Mouse (Mus musculus) spleen, adult 12 weeks (tissue): ENCODE measurements at regions not wholly inside any gene's neighbourhood (a gene's known extent, or its start where the extent isn't known, plus 50 kb on each side); places are given as distances from the start of the nearest gene placed in this dataset.

Experiments used
- DNase-seq: peaks from one replicate; pipeline ENCODE4 v3.0.0; 2022; ENCODE audit warnings: low spot score

DNA sequence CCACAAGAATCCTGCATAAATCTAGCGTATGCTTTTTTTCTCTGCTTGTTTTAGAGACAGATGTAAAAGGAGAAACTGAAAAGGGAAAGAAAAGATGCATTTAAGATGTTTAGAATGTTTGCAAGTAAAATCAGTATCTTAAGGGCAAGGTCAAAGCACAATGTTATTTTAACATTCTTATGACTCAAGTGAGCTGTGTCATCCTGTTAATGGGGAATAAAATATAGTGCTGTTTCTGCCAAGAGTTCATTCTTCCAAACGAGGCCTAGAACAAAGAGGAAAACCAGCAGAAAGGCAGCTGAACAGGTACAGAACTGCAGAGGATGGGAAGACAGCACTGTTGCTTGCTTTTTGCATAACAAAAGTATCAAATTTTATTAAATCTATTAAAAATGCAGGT, 156.7 kb upstream of the Tmtc1 start:
- no peak for DNase-seq

DNA sequence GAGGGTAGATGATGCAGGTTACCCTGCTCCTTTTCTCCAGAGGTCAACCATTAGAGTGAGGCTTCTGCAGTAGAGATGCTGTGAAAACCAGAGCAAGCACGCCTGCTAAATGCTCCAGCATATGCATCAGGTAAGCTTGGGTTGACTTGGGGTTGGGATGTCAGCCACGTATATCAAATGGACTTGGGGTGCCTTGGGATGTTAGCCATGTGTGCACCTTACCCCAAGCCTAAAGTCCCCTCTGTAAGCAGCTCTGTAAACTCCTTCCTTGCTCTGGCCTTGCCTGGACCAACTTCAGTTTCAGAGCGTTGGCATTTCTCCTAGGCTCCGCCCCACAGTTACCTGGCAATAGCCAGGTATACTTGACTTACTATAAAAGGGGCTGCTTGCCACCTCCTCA, 155.3 kb upstream of the Tmtc1 start:
- DNase-seq, result no peak

DNA sequence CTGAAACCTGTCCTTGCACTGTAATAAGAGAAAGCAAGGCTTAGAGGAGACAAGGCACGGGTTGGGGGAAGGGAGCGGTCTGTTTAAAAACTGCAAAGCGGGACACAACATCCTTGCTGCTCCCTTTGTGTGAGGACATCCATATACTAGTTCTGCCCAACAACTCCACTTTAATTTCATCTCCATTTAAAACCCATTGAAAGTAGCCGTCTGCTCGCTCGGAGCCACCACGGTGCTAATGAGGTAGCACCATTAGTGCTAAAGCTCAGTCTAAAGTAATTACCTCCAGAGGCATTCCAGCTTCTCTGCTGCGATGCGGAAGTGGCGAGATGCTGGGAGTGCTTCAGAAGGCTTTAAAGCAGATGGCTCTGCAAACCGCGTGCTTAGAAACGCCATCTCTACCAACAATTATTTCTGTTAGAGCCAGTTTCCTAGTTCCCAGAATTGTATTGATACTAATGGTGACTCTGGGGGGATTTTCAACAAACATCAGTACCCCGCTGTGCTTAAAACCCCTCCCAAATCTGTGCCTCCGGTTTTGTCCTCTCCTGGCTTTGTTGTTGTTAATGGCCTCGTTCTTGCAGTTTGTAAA, 154.7 kb upstream of the Tmtc1 start:
- no peak for DNase-seq

DNA sequence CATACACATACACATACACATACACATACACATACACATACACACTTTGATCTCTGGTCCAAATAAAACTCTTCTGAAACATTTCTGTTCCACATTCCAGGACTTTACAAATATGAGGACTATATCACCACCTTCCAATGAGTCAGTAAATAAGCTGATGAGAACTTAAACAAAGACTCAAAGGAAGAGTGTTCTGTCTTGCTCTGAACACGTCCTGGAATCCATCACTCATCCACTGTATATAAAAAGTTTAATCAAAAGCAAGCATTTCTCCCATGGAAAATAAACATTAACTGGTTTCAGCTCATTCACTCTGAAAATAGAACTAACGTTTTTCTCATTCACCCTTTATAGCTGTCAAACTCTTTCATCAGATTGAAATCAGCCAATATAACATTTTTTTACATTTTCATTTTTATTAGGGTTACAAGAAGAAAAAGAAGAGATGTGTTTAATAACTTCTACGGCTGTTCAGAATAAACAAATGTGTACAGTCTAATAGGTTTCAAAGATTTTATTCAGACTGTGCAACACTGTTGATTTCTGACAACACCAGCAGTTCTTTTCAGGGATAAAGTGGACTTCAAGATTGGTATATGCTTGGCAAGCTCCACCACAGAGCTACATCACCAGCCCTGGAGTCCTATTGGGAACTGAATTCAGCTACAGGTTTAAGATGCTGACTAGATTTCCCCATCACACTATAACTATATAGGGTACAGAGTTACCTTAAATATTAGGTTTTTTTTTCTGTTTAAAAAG, 151.0 kb upstream of the Tmtc1 start:
- no peak for DNase-seq

DNA sequence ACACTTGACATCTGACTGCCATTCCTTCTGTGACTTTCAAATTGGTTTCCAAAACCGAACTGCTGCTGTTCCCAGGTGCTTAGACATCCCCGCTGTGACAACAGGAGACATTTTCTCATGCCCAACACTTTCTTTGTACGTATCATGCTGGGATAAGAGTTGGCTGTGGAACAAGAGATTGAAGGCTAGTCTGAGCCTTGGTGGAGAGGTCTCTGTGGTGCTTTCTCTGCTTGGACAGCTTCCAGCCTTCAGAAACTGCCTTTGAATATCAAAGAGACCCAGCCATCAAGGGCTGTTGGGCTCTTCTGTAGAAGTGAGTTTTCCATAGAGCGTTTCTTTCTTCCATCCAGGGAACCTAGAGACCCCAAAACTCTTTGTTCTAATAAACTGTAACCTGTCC, 144.8 kb upstream of the Tmtc1 start:
- DNase-seq, result no peak

DNA sequence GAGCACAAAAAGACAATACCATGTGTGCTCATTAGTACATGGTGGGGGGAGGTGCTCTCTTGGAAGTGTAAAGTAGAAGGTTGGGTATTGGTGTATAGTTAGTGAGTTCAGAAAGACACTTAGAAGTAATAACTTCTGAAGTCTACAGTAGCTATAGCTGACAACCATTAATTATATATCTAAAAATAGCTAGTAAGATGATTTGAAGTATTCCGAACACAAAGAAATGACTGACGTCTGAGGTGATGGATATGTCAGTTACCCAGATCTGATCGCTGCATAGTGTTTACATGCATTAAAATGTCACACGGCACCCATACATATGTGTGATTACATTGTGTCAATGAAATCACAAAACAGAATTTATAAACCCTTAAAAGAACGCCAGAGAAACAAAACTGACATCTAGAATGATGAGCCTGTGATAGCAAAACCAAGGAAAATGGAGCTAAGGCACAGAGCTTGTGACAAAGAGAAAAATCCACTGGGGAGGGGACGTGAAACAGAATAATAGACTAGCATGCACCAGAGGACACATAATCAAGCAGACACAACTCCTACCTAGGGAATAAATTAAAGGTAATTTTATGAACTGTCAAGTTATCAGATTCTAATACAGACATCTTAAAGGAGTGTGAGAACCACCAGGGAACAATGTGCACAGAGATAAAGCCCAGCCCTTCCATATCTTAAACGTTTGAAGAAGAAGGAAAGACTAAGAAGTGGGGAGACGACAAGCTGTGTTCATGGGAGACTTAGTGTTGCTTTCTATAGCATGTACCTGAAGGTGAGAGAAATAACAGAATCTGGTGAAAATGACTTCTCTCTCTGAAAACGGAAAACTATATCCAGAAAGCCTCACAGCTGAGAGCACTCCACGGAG, 142.5 kb upstream of the Tmtc1 start:
- DNase-seq, result no peak

DNA sequence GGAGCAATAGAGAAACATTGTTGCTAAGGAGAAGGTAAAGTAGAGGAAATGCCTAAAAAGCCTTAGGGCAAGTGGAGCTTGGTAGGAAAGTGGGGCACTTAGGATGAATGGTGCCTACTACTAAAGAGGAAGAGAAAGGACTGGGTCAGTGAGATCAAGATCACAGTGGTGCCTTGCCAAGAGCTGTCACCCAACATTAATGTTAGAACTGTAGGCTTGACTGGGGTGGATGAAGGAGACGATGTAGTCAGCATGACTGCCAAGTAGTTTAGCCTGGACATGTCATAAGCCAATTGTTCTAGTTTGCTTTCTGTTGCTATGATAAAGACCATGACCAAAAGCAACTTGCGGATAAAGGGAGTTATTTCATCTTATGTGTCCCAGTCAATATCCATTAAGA, 139.9 kb upstream of the Tmtc1 start:
- no peak for DNase-seq

DNA sequence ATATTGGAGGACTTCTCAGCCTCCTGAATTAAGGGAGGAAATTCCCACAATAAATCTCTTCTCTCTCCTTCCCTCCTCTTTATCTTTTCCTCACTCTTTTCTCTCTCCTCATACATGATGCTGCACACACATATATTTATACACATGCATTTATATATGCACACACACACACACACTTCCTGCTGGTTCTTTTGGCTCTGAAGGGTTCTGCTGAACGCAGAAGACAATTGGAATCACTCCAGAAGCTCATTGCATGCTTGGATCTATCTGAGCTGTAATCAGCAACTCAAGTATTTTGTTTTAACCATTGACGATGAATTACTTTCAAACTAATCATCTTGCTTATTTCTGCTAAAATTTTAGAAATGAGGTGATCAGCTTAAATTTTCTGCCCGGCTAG, 134.1 kb upstream of the Tmtc1 start:
- no peak for DNase-seq

DNA sequence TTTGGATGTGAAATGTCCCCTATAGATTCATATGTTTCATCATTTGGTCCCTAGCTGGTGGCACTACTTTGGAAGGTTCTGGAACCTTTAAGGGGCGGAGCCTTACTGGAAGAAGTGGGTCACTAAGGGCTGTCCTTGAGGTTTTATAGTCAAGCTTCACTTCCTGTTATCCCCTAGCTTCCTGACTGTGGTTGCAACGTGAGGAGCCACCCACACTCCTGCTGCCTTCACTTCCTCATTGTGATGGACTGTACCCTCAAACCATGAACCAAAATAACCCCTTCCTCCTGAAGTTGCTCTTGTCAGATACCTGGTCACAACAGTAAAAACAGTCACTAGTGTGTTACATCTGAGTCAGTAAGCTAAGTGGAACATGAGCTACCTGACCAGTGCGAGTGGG, 133.5 kb upstream of the Tmtc1 start:
- DNase-seq, result no peak

DNA sequence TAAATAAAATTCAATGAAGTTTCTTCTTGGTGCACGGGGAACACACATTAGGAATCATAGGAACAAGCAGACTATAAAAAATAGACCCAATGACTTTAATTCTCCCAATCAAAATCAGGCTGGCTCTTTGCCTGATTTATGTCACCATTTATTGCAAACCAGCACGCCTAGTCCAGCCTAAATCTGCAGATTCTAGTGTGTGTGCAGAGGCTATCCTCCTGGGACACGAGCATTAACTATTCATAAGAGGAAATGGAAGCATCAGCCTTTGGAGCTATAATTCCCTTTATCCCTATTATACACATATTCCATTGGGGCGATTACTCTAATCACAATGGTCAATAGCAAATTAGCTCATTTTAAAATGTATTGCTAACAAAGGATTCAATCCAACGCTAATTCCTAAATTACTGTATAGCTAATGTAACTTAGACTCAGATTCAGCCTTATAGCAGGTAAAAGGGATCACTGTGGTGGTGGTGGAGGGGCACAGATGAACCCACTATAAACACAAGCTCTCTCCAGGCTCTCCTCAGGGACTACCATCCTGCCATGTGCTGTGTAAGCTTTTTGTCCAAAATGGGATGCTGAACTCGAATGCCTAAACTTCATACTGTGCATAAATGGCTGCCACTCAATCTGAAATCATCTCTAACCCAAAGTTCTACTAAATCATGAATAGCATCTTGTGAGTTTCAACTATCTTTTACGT, 130.7 kb upstream of the Tmtc1 start:
- no peak for DNase-seq

DNA sequence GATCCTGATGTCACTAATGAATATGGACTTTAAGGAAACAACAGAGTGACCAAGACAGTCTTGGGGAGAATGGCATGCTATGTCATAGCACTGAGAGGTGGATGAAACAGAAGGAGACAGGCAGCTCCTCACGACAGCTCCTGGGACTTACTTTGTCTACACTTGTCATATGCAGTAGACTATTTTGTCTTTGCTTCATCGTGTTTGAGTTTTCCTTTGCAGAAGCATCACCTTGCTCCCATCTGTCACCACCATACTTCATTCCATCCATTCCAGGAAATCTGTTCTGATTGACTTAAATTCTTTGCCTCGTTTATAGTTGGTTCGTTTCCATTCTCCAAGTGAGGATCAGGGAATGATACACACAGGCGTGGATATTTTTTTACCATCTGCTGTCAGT, 128.0 kb upstream of the Tmtc1 start:
- DNase-seq, result no peak

DNA sequence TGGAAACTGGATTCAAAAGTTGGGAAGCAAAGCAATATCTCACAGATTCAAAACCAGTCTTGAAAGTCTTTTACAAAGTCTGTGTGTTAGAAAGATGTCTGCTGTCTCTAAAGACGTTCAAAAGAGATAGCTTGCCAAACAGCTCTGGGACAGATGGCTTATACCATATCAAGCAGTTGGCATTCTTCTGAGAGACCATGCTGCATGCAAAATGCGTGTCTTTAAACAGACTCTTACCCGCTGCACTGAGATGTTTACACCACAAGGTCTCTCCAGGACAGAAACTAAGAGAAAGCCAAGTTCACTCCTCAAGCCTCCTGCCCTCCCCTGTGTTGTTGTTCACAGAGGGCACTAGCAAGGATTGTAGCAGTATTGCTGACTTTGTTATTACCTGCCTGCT, 127.5 kb upstream of the Tmtc1 start:
- DNase-seq, result no peak

DNA sequence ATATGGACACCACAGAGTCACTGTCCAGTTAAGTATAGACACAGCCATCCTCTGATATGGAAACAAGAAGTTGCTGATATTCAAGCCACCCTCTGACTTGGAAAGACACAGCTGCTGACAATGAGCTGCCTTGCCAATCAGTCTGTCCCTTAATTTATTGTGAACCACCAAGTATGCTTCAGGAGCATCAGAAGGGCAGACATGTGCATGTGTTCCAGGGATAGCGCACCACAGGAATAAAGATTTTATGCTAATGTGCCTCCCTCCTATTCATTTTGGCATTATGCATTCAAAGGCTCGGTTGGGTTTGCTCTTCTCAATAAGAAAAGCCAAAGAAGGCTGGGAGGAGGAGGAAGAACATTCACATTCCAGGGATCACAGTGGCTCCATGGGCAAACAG, 120.0 kb upstream of the Tmtc1 start:
- no peak for DNase-seq

DNA sequence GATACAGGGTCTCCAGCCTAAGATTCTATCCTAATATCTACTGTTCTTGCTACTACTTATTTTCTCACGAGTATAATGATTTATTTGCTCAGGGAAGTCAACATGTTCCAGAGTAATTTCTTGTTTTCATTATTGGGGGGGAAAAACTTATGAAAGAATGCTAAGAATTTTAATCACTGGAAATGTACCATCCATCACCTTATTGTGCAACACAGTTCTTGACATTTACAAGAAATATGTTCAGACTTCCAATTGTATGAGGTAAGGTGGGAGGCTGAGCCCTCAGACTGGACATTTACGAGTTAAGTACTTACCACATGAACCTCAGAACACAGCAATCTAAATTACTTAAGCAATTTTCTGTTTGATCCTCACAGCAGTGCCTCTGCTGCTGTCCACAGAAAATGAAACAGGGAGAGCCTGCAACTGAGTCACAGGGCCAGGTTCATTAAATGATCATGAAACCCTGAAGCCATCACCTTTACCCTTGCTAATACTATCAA, 118.1 kb upstream of the Tmtc1 start:
- DNase-seq, result no peak

DNA sequence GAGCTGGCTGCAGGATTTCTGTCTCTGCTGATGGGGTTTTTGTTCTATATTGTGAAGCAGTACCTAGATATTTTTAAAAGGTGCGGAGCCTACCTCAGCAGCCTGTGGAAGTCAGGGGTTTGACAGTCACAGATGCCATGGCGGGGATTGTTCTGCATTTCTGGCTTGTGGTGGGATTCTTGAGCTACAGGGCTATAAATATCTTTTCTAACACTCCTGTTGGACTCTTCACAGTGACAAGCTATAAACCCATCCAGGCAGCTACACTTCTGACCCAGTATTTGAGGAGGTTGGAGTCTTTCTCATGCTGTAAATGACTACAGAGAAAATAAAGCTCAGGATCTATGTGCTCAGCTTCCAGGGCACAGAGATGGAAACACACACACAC, 112.3 kb upstream of the Tmtc1 start:
- no peak for DNase-seq

DNA sequence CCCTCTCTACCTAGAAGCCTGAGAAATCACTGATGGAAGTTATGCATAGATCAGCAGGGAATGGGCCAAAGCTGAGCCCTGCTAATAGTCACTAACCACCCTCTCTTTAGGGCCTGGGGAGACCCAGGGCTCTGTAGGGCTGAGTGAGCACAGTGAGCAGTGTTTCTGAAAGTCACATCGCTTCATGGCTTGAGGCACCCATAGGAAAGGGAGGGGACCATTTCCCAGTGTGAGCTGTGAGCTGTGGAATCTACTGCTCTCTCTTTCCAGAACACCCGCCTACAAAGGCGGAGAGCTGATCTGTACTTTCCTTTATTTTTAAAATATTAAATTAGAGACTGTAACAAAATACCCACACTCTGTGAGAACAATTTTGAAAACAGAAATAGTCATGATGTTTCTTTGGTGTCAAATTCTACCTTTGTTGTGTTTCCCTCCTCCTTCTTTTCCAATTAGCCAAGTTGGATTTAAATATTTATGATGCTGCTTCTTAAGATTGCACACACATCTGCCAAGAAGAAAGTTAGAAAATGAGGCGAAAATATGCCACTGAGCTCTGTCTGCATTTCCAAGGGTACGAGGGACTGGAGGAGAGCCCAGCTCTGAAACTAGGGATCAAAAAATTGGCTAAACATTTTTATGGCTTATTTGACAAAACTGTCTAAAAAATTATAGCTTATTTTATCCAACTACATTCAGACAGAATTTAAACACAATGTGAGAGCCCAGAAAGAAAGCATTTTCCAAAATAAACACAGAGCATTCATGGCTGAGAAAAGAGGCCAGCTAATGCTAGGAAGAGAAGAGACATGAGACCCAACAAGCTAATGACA, 111.7 kb upstream of the Tmtc1 start:
- DNase-seq, result no peak

DNA sequence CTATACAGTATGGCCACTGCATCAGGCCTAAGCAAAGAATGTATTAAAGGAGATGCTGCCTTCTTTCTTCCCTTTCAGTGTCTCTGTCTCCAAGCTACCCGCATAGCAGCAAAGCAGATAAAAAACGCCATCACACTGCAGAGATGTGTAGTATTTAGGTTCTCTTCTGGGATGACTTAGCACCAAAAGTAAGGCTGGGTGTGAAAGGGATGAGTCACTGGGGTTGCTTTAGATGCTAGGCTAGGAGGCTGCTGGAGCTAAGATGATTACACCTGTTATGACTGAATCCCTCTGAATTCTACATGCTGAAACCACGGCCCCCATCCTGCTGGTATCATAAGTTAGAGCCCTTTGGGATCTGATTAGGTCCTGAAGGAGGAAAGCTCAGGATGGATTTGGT, 110.3 kb upstream of the Tmtc1 start:
- DNase-seq, result no peak

DNA sequence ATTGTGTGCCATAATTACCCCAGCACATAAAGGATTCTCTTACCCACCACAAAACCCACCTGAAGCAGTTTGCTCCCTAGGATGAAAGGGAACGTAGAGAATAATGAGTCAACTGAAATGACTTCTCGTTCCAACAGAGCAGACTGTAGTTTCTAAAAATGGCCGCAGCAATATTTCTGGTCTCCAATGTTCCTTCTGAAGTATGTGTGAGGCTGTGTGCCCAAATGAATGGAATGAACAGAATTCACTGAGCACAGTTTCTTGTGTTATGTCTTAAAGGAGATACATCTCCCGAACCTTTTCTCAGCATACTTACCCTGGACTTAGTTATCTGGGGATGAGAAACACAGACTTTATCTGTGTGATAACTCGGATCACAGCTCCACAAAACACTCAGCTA, 109.4 kb upstream of the Tmtc1 start:
- no peak for DNase-seq

DNA sequence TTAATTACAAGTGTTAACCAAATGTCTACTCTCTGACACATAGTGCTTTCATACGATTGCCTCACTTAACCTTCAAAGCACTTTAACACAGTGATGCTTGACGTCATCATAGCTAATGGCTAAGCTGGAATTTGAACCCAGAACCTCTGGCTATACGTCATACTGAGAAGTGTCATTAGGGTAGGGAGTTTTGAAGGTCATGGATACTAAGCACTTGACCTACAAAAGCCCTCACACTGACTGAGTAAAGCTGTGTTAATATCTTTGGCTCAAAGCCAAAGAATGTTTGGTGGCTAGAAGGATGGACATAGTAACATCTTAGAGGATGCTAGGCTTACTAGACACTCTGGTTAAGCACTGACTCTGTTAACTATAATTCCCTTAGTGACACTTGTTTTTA, 106.9 kb upstream of the Tmtc1 start:
- DNase-seq, result no peak

DNA sequence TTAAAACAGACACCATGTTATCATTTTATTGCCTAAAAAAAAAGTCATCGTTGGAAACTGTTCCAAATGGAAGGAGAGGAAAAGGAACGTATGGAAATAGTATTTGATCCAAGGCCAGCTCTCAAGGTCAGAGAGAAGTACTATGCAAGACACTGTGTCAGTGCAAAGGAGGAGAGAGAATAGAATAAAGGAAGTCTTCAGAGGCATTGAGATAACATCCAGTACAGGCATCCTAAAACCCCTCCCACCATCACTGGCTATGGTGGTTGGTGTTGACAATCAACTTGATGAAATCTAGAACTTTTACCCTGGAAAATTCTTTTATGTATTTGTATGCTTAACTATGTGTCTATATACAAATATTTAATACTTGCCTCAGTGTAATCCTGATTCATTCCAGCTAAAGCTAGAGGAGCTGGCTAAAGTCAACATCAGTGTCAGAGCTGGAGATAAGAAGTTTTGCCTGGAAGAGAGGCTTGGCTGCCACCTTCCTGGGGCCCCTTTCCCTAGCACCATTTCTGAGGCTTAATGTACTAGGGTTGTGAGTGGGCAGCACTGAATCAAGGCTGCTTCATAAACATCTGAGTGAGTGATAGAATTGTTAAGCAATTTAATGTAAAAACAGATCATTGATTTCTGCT, 104.1 kb upstream of the Tmtc1 start:
- no peak for DNase-seq

DNA sequence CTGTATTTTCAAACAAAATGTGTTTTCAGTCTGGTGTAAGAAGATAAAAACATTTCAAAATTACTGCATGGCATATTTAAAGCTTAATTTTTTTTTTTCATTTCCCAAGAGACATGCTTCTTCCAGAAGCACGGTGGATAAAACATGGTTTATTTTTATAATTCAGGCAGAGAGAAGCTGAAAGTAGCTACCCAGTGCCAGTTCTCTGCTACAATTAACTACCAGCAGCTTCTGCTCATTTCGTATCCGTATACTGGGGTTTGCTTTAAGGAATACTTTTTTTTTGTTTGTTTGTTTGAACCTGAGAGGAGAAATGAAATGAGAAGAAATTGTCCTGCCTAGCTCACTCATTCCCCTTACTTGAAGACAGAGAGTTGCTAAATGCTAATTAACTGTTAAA, 98.9 kb upstream of the Tmtc1 start:
- no peak for DNase-seq
